Mouse (Mus musculus): ENCODE results near the gene Myl9.
"Not testable (repeated sequence)": the region's sequence is repeated elsewhere in the genome, so short reads cannot be mapped to it uniquely, and the experiment has no call there.

The Myl9 gene

GRCm38 (mm10) chr2:156784016-156784585 is 8.9 kb downstream of the Myl9 start:
- no peak for DNase-seq (ENCODE audit: low read depth)

- no peak for DNase-seq (ENCODE audit: low read depth)
Measured at GRCm38 (mm10) chr2:156784891-156785290, 9.7 kb downstream of the Myl9 start.

DNA sequence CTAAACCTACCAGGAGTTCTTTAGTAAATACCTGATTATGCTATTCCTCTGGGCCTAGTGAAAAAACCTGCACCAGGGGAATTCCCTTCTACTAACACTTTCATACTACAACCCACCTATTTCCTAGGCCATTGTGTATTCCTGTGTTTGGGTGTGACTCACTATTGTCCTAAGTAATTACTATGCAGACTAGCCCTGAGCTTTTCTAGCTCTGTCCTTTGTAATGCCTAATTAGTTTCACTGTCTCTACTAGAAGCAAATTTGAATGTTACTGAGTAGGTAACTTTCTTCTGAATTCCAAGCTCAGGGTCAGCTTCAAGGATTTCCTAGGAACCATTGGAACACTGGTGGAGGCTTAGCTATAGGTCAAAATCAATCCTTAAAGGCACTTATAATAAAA is 11.1 kb downstream of the Myl9 start:
- DNase-seq (ENCODE audit: low read depth), result not testable (repeated sequence)

DNA sequence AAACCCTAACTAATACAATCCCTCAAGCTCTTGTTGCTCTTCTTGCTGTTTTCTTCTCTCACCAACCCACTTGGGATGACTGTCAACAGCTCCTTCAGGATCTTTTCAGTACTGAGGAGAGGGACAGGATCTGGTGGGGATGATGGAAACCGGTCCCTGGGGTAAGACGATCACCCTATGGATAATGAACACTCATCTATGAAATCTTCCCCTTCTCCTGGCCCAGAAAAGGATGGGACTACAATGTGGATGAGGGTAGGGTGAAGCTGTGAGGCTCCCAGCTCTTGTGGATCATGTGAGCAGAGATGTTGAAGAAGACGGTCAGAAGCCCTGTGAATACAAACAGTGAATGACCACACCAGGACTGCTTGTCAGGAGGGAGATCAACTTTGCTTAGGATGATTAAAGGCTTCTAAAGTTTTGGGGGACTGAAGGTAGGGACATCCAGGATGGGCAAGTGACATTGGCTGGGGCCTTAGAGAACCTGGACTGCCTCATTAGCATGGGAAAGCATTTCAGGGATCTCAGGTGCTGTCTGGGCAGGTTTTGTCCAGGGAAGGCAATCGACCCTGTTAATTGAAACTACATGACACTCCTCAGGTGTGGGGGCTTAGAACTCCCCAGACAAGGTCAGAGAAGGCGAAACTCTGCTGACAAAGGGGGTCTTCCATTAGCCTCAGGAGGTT is 12.0 kb downstream of the Myl9 start:
- DNase-seq (ENCODE audit: low read depth), result no peak

DNA sequence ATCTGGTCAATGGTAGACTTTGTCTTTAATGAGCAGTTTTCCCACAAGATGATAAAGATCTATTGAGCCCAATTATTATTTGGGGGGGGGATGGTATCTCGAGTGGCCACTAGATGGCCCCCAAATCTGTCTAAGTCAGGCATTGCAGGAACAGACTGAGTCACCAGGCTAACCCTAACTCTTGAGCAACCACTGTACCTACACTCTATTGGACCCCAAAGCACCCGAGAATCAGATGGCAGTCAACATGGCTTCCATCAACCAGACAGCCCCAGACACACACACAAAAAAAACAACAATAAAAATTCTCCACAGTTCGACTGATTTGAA is 12.5 kb downstream of the Myl9 start:
- peak; percentile 83 for DNase-seq (ENCODE audit: low read depth)

- no peak for DNase-seq (ENCODE audit: low read depth)
Measured at GRCm38 (mm10) chr2:156788836-156789235, 13.6 kb downstream of the Myl9 start.

GRCm38 (mm10) chr2:156798516-156798915 is 23.3 kb downstream of the Myl9 start:
- DNase-seq (ENCODE audit: low read depth), result no peak

GRCm38 (mm10) chr2:156801045-156801444 is 25.8 kb downstream of the Myl9 start:
- DNase-seq (ENCODE audit: low read depth), result no peak

- not testable (repeated sequence) for DNase-seq (ENCODE audit: low read depth)
Measured at GRCm38 (mm10) chr2:156802116-156802515, 26.9 kb downstream of the Myl9 start.

DNA sequence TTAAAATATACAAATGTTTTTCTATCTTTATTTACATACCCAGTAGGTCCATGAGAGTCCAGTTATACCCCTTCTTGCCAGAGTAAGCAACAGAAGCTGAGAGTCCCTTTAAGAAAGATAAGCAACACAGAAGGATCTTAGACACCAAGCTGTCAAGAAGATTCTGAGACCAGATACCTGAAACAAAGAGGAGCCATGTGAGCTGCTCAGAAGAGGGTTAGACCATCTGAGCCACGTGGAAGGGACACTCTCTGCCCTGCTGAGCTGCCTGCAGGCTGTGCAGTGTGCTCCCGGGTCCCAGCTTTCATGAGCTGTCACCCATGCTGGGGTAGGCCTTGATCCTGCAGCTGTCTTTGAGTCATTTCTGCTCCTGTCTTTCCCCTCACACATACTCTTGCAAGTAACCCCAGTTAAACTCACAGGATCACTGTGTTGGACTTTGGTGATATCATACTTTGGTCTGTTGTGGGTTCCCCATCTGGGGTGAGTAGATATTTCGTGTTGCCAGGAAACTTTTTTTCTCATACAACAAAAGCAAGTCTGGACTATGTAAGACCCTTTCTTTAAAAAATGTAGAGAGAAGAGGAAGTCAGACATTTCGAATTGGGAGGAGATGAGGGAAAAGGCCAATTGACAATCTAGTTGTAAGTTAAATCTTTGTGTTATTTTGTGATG is 28.6 kb downstream of the Myl9 start:
- DNase-seq (ENCODE audit: low read depth), result peak; percentile 10

- peak; percentile 43 for DNase-seq (ENCODE audit: low read depth)
Measured at GRCm38 (mm10) chr2:156804589-156804988, 29.4 kb downstream of the Myl9 start.

- no peak for DNase-seq (ENCODE audit: low read depth)
Measured at GRCm38 (mm10) chr2:156806886-156807285, 31.7 kb downstream of the Myl9 start.

DNA sequence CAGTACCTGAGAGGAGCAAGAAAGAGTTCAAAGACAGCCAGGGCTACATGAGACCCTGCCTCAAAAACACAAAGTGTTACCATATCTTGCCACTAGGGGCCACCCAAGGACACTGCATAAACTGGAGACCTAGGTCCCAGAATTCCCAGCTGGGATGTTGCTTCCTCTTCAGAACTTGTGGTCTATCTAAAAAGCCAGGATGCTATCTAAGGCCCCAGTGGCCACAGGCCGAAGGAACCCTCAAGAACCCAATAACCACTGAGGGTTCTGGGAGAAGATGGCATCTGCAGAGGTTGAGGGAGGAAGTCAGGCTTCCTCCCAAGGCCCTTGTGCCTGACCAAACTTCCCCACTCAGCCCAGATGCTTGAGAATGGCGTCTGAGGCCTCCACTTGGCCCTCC is 34.4 kb downstream of the Myl9 start:
- peak; percentile 88 for DNase-seq (ENCODE audit: low read depth)

DNA sequence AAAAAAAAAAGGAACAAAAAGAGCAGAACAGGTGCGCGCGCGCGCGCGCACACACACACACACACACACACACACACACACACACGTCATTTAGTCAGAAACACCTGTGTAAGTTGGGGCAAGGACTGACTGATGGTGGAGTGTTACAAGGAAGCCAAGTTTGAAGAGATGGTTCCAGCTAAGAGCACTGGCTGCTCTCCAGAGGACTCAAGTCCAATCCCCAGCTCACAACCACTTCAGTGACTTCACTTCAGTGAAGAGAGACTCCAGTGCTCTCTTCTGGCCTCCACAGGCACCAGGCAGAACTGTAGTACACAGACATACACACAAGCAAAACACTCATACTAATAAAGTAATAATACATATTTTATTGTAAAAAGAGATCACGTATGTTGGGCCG is 35.5 kb downstream of the Myl9 start:
- DNase-seq (ENCODE audit: low read depth), result peak; percentile 57

DNA sequence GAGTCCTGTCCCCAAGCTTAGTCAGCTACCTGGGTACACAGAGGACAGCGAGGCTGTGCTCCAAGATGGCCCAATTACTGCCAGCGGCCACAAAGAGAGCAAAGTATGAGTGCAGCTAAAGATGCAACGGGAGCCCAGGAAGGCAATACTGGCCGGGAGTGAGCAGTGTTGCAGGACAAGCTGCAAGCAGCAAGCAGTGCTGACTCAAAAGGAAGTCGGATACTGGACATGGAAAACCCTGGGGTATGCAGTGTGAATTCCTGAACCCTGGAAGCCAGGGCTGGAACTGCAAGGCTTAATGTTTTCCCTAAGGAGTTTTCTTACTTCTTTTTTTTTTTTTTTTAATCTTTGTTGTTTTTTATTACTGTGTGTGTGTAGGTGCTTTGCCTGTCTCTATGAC is 36.3 kb downstream of the Myl9 start:
- no peak for DNase-seq (ENCODE audit: low read depth)

- DNase-seq (ENCODE audit: low read depth), result no peak
Measured at GRCm38 (mm10) chr2:156814344-156814801, 39.2 kb downstream of the Myl9 start.

GRCm38 (mm10) chr2:156814893-156815292 is 39.7 kb downstream of the Myl9 start:
- no peak for DNase-seq (ENCODE audit: low read depth)

DNA sequence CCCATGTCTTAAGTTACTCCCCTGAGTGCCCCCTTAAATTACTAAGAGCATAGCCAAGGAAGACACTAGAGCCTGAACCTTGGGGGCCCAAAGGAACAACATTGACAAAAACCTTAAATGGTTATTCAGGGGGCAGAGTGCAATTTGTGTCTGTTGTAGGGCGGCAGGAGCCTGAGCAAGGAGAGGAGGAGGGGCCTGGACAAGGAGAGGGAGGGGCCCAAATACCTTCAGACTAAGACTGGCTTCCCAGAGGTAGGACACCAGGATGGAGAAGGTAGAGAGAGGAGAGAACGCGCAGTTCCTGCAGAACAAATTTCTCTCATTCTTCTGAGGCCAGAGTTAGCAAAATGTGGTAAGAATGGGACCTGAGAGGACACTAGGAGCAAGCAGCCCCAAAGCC is 40.2 kb downstream of the Myl9 start:
- no peak for DNase-seq (ENCODE audit: low read depth)

GRCm38 (mm10) chr2:156816116-156816515 is 40.9 kb downstream of the Myl9 start:
- no peak for DNase-seq (ENCODE audit: low read depth)

GRCm38 (mm10) chr2:156825128-156825527 is 49.9 kb downstream of the Myl9 start:
- DNase-seq (ENCODE audit: low read depth), result not testable (repeated sequence)
